Mouse (Mus musculus) gastrocnemius, adult 2 months (tissue): ENCODE measurements around the gene Nrf1. TPM values are rescaled to one million over a fixed set of nuclear protein-coding genes. Genes with fewer than 3 reads are reported as not detected.

Experiments
- DNase-seq: peaks from one replicate; pipeline ENCODE4 v3.0.0; 2022
- H3K27ac ChIP-seq: fragments of 200-600 bp; 2 replicates; pipeline ENCODE4 v1.8.1; 2022; ENCODE audit warnings: mild to moderate bottlenecking
- H3K4me3 ChIP-seq: fragments of 200-600 bp; 2 replicates; pipeline ENCODE4 v1.8.1; 2022; ENCODE audit warnings: mild to moderate bottlenecking, moderate library complexity
- CTCF ChIP-seq: fragments of 200-600 bp; IDR thresholded peaks from 2 replicates; pipeline ENCODE4 v1.8.1; 2022; ENCODE audit warnings: antibody characterized with exemption, mild to moderate bottlenecking, moderate library complexity
- intact Hi-C: fragments of 180-260 bp; cut with DNase I; formaldehyde crosslinking; loops from one replicate; pipeline ENCODE4 v1.15.1; 2025
- total RNA-seq, 2 experiments: library from RNA; stranded (reverse); gene quantifications; 2 replicates each; pipeline ENCODE4 v1.2.3; 2021

Gene Nrf1
- total RNA-seq, 2 experiments from 2014 or later, result 10.8 to 13.0 TPM

DNA sequence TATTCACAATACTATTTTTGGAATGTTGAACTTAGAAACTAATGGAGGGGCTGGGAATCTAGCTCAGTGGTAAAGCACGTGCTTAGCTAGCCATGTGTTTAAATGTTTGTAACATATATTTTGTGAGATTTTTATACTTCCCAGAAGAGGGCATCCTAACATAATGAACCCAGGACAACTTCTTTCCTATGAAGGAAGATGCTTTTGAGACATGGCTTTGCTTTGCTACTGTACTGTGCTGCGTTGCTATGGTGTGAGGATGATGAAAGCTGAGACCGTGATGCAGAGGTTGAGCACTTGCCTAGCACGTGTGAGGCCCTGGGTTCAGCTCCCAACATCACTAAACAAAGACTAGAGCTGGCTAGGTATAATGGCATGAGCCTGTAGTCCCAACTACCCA is 43.4 kb downstream of the Nrf1 start:
- Histone ChIP-seq H3K4me3 (no peak overlapping the region), H3K27ac (no peak overlapping the region)
- TF ChIP-seq CTCF, result peak; percentile 14; the same call in 1 of the 2 replicates
- intact Hi-C loops, result loop anchor here (10.0 kb wide), 1 partner anchor 114 kb away; no protein-coding TSS in a partner anchor
- no peak for DNase-seq

DNA sequence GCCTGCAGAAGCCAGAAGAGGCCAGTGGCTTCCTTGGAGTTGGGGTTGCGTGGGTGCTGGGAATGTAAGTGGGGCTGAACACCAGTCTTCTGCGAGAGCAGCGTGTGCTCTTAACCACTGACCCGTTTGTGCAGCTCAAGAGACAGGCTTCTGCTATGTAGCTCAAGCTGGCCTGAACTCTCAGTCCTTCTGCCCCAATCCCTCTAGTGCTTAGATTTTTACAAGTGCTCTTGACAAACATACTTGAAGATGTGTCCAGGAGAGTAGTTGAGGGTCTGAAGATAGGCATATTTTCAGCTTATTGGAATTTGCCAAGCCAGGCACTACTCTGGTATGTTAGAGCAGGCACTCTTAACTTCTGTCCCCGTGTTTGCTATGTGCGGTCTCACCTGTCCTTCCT is 45.0 kb downstream of the Nrf1 start:
- Histone ChIP-seq H3K27ac (no peak overlapping the region), H3K4me3 (no peak overlapping the region)
- intact Hi-C loops, result loop anchor here (10.0 kb wide), 1 partner anchor 112 kb away; no protein-coding TSS in a partner anchor
- TF ChIP-seq CTCF, result no peak
- DNase-seq, result no peak

DNA sequence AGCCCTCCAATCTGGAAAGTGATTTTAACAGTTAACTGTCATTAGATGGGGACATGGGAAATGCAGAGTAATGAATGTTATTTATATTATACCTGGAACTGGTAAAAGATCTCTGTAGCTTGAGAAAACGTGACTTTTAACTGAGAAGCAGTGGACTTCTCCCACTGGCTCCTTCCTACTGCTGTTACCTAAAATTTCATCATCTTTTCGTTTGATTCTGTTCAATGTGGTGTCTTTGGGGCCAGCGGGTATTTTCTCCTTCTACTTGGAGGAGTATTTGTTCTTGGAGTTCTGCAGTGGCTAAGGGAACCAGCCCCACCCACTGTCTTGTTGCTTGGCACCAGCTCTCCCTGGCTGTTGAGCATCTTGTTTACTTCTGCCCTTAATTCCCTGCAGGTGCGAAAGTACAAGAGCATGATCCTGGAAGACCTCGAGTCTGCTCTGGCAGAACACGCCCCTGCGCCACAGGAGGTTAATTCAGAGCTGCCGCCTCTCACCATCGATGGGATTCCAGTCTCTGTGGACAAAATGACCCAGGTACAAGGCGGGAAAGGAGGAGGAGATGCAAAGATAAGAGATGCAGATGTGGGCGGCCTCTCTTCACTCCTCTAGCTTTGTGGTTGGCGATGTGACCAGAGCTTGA is 54.1 kb downstream of the Nrf1 start:
- no peak for TF ChIP-seq CTCF
- Histone ChIP-seq H3K4me3 (no peak overlapping the region), H3K27ac (no peak overlapping the region)
- no peak for DNase-seq
- intact Hi-C loops, result no loop called here

DNA sequence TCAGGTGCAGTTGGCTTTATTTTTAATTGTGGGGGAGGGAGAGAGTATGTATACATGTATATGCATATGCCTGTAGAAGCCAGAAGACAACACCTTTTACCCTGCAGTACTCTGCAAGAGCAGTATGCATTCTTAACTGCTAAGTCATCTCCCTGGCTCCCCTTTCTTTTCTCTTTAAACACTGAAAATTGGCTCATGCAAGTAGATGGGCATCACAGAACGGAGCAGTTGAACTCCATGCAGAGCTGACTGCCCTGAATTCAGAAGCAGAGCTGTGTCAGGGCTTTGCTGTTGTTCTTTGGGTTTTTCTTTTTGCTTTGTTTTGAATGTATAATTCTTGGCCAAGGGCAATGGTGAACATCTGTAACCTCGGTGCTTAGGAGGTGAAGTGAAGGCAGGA is 58.3 kb downstream of the Nrf1 start:
- H3K4me3 ChIP-seq, result no peak overlapping the region
- intact Hi-C loops, result no loop called here
- H3K27ac ChIP-seq, result no peak overlapping the region
- DNase-seq, result no peak
- no peak for TF ChIP-seq CTCF

DNA sequence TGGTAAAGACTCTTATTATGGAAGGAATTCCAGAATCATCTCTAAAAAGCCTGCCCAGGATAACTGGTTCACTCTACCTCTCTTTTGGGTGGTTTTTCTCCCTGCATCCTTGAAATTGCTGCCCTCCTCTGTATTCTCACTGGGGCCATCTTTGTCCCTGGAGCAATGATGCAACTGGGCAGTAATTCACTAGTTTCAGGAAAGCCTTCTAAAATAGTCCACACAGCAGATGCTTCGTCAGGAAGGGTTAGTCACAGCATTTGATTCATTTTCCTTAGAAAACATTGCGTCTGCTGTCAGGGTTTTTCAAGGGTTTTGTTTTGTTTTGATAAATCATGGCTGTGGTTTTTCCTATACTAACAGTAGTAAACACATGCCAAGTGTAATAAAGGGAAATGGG is 59.7 kb downstream of the Nrf1 start:
- intact Hi-C loops, result no loop called here
- no peak overlapping the region for H3K4me3 ChIP-seq
- H3K27ac ChIP-seq, result no peak overlapping the region
- no peak for TF ChIP-seq CTCF
- DNase-seq, result no peak

DNA sequence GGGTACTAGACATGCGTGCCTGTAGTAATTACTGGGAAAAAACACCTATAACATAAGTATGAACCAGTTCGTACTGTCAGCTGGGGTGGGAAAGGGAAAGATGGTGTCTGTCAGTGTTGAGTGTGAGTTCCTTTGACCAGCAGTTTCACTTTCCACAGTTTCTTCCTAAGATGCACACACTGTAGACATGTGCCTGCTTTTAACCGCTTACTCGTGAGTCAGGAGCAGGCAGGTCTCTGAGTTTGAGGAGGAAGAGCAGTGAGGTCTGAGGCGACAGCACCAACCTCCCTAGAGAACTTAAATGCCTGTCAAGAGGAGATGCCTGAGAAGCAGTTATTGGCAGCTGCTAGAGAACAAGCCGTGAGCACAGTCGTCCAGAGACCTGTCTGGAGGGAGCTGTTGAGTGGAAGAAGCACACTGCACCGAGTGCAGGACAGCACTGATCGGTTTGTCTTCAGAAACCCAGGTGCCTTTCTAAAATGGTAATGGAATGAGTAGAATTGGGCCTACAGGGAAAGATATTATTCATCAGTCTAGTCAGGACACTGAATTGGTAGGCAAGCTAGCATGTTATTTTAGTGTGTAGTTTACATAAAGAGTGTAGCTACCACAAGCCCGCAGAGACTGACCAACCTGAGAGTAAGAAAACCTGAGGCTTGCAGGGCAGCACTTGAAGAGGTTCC is 62.2 kb downstream of the Nrf1 start:
- no peak for DNase-seq
- TF ChIP-seq CTCF, result no peak
- intact Hi-C loops, result loop anchor here (10.0 kb wide), 1 partner anchor 245 kb away; no protein-coding TSS in a partner anchor
- H3K4me3 ChIP-seq, result no peak overlapping the region
- no peak overlapping the region for H3K27ac ChIP-seq

DNA sequence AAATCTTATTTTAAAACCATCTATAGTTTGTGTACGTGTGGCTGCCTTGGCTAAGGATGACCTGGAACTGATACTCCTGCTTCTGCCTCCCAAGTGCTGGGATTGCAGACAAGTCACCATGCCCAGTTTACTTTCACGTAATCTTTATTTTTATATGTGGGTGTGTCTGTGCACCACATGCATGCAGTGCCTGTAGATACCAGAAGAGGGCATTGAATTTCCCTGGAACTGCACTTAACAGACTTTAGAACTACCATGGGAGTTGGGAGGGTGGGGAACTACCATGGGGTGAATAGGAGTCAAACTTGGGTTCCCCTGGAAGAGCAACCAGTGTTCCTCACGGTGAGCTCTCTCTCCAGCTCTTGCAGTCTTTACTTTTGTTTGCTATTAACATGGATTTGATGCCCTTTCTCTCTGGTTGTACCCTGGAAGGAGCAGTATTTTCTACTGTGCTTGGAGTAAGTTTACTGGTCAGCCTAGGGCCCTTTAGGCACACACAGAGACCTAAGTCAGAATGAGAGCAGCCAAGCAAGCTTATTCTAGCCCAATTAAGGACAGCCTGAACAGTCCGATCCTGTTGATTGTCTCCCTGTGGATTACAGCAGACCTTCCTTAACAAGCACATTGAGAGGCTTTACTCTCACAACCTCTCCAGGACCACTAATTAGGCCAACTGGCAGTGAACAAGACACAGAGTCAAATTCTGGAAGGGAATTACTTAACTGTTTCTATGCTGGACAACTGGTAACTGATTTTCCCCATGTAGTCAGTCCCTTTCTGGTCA is 64.8 kb downstream of the Nrf1 start:
- H3K4me3 ChIP-seq, result no peak overlapping the region
- intact Hi-C loops, result loop anchor here (10.0 kb wide), 1 partner anchor 242 kb away; no protein-coding TSS in a partner anchor
- TF ChIP-seq CTCF, result no peak
- DNase-seq, result no peak
- H3K27ac ChIP-seq, result no peak overlapping the region

DNA sequence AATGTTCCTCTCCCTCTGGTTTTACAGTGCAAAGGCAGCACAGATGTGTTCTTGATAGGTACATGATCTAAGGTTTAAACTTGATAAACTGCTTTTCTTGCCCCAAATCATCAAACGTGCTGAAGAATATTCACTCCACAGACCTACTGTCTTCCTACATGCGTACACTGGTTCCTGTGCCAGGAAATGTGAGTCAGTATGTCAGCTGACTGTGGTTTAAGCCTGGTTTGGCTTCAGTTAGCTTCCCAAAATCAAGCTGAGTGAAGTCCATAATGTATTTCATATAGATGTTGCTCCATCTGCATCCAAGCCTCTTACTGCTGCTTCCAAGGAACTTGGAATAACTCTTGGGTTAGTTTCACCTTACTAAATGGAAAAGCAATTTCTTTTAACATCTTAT is 66.3 kb downstream of the Nrf1 start:
- H3K27ac ChIP-seq, result no peak overlapping the region
- intact Hi-C loops, result loop anchor here (10.0 kb wide), 1 partner anchor 241 kb away; no protein-coding TSS in a partner anchor
- TF ChIP-seq CTCF, result no peak

DNA sequence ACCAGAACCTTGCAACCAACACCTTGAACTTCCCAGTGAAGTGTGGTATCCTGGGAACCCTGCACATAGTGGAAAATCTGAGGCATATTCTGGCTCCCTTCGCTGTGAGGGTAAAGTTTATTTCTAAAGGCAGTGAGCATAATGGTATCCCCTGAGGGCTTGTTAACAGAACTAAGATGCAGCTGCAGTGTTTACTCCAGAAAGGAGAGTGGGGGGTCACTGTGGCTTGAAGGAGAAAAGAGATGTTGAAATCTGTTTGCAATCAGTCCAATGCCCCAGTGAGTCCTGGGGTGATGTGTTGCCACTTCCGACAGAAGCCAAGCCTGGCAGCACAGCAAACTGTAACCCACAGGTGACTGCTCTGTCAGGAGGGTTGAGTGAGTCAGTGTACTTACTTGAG is 73.4 kb downstream of the Nrf1 start:
- no peak overlapping the region for H3K4me3 ChIP-seq
- H3K27ac ChIP-seq, result no peak overlapping the region

More for the DNA sequence above, 66.3 kb downstream of the Nrf1 start:
- H3K4me3 ChIP-seq, result no peak overlapping the region
- no peak for DNase-seq

DNA sequence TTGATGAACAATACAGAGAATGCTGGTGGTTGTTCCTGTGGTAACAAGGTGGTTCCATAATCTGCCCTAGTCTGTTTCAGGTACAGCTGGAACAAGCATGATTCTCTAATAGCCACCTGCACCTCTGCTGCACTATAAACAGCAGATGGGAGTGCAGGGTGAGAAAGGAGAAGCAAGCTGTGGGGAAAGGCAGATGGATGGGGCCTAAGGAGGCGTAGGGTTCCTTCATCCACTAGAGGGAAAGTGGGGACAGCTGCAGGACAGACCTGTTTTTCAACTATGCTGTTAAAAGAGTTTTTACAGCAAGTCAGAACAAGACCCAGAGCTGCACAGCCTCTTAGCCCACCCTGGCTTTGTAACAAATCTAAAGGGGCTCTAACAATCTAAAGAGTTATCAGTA is 73.8 kb downstream of the Nrf1 start:
- no peak overlapping the region for H3K27ac ChIP-seq
- intact Hi-C loops, result no loop called here
- TF ChIP-seq CTCF, result no peak
- no peak for DNase-seq
- no peak overlapping the region for H3K4me3 ChIP-seq

More for the DNA sequence above, 73.4 kb downstream of the Nrf1 start:
- TF ChIP-seq CTCF, result no peak
- no peak for DNase-seq
- intact Hi-C loops, result no loop called here

DNA sequence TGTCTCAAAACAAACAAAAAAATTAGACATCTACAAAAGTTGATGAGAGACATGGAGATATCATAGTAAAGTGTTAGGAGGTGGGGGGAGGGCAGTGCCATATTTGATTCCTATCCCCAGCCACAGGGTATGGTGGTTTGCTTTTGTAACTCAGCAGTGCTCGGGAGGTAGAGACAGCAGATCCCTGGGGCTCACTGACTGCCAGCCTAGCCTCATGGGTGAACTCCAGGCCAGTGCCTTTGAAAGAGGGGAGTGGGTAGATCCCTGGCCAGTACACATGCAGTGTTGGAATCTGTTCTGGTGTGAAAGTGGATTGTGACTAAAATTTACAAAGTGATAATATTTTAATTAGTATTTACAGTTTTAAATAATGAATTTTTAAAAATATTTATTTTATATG is 75.6 kb downstream of the Nrf1 start:
- DNase-seq, result no peak
- TF ChIP-seq CTCF, result no peak
- intact Hi-C loops, result no loop called here
- Histone ChIP-seq H3K4me3 (no peak overlapping the region), H3K27ac (no peak overlapping the region)

DNA sequence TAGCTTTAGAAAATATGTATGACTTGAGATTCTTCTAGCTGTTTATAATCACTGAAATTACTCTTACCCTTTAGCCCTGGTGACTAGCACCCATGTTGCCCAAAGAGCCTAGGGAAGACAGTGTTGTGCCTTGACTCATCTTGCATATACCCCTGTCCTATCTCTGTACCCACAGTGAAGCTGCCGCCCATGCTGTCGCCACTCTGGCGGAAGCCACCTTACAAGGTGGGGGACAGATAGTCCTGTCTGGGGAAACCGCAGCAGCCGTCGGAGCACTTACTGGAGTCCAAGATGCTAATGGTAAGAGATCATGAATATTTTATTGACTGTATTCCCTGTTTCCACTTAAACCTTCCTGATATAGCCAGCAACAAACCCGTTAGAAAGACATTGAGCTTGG is 78.3 kb downstream of the Nrf1 start:
- no peak for TF ChIP-seq CTCF
- Histone ChIP-seq H3K4me3 (no peak overlapping the region), H3K27ac (no peak overlapping the region)
- intact Hi-C loops, result no loop called here
- no peak for DNase-seq

DNA sequence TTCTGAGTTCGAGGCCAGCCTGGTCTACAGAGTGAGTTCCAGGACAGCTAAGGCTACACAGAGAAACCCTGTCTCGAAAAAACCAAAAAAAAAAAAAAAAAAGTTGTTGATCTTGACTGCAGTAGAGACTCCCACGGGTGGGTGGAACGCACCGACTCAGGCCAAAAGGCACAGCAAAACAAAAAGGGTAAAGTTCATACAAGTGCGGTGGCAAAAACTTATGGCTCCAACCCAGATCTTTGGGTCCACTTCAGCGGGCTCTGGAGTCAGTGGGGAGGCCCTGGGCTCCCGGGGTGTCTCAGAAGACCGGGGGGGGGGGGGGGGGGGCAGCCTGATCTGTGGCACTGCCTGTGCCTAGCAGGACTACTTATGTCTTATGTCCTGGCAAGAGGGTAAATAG is 79.0 kb downstream of the Nrf1 start:
- Histone ChIP-seq H3K4me3 (no peak overlapping the region), H3K27ac (no peak overlapping the region)
- DNase-seq, result no peak
- no peak for TF ChIP-seq CTCF
- intact Hi-C loops, result no loop called here
